Mouse (Mus musculus) kidney, postnatal 0 days (tissue): ENCODE results near the gene Mgat4e. TPM values are rescaled to one million over a fixed set of nuclear protein-coding genes. Genes with fewer than 3 reads are reported as not detected.

Experiments
- ATAC-seq: fragments of 200-750 bp; cut with Nextera tagmentation; replicated peaks from 2 replicates; pipeline ENCODE4 v1.8.0; 2017; ENCODE audit warnings: low read depth, moderate number of reproducible peaks, moderate TSS enrichment, moderate library complexity; ENCODE audit not compliant: low FRiP score
- DNase-seq: peaks from one replicate; pipeline ENCODE4 v3.0.0-alpha.2; 2016; ENCODE audit warnings: low spot score
- H3K27ac ChIP-seq: fragments of 300-500 bp; sonication (generic); 2 replicates; pipeline ENCODE4 v1.5.1; 2014; ENCODE audit warnings: mild to moderate bottlenecking
- H3K27me3 ChIP-seq: fragments of 300-500 bp; sonication (generic); 2 replicates; pipeline ENCODE4 v1.6.1; 2014; ENCODE audit warnings: low read length, mixed read lengths; ENCODE audit not compliant: insufficient read depth
- H3K36me3 ChIP-seq: fragments of 300-500 bp; sonication (generic); 2 replicates; pipeline ENCODE4 v1.6.1; 2014; ENCODE audit warnings: low read length, mixed read lengths; ENCODE audit not compliant: insufficient read depth
- H3K4me1 ChIP-seq: fragments of 300-500 bp; sonication (generic); replicated peaks from 2 replicates; pipeline ENCODE4 v1.6.1; 2014; ENCODE audit warnings: antibody characterized with exemption, low read length, mixed read lengths; ENCODE audit not compliant: insufficient read depth
- H3K4me2 ChIP-seq: fragments of 300-500 bp; sonication (generic); 2 replicates; pipeline ENCODE4 v1.6.1; 2014; ENCODE audit warnings: mild to moderate bottlenecking, low read length, moderate library complexity, mixed read lengths
- H3K4me3 ChIP-seq: fragments of 300-500 bp; sonication (generic); replicated peaks from 2 replicates; pipeline ENCODE4 v1.5.1; 2014; ENCODE audit warnings: low read depth, low read length
- H3K9ac ChIP-seq: fragments of 300-500 bp; sonication (generic); 2 replicates; pipeline ENCODE4 v1.6.1; 2014; ENCODE audit warnings: low read depth, low read length
- H3K9me3 ChIP-seq: fragments of 300-500 bp; sonication (generic); replicated peaks from 2 replicates; pipeline ENCODE4 v1.6.1; 2016; ENCODE audit warnings: low read length, inconsistent platforms, mixed read lengths
- CTCF ChIP-seq: IDR thresholded peaks from 2 replicates; pipeline ENCODE4 v1.5.1; 2016; ENCODE audit warnings: antibody characterized with exemption, low read depth, mild to moderate bottlenecking, moderate library complexity
- WGBS: fragments of 180-500 bp; shearing (Covaris S2); extraction: QIAGEN DNeasy Blood & Tissue Kit; methylation state at CpG from one replicate; pipeline ENCODE4 v1.1.7; 2014; 5-methylcytosine and 5-hydroxymethylcytosine counted together
- polyA plus RNA-seq: library from polyadenylated mRNA; unstranded; fragments of >200 nt; fragmentation: Nextera tagmentation; extraction: Ambion mirVana; gene quantifications from 2 replicates; pipeline ENCODE4 v1.2.1, GENCODE M21; 2015

Mgat4e gene
- polyA plus RNA-seq, 1 experiment from 2014 or later = not detected

- DNase-seq = peak; percentile 99
- H3K4me2 ChIP-seq = peak within 1 kb of the TSS; percentile 68
- H3K27ac ChIP-seq = peak within 1 kb of the TSS; percentile 92
- peak; percentile 68 for TF ChIP-seq CTCF
- H3K4me3 ChIP-seq = peak within 1 kb of the TSS; percentile 76
- no peaks in the 10 kb centered on the region for H3K9me3 ChIP-seq
- no peaks in the 10 kb centered on the region for H3K27me3 ChIP-seq
- peaks cover 10% of the 10 kb centered on the region for H3K4me1 ChIP-seq
- under 1% methylated on average over 58 of the region's 58 CpGs for WGBS
- ATAC-seq = peak; percentile 98
- peak within 1 kb of the TSS; percentile 72 for H3K9ac ChIP-seq
- H3K36me3 ChIP-seq = peaks cover 10% of the 10 kb centered on the region; the same call in 1 of the 2 replicates
Measured at GRCm38 (mm10) chr1:134494428-134495215, 54.9 kb downstream of the Mgat4e start, which contains the start of gene Rabif. Rabif (plus strand) TSS chr1:134494648.

GRCm38 (mm10) chr1:134493956-134494355 lies 55.5 kb downstream of the Mgat4e start:
- Histone ChIP-seq H3K9me3 (no peaks in the 10 kb centered on the region), H3K4me3 (peak overlapping the region; percentile 76), H3K4me1 (peaks cover 10% of the 10 kb centered on the region), H3K27ac (peak overlapping the region; percentile 92), H3K9ac (peak overlapping the region; percentile 72), H3K4me2 (peak overlapping the region; percentile 68), H3K27me3 (no peaks in the 10 kb centered on the region), H3K36me3 (peaks cover 17% of the 10 kb centered on the region; the same call in 1 of the 2 replicates)
- DNase-seq (peak; percentile 27), ATAC-seq (no peak)
- WGBS = 22% methylated on average over 5 of the region's 5 CpGs
- TF ChIP-seq CTCF = no peak

- H3K36me3 ChIP-seq = peaks cover 22% of the 10 kb centered on the region; the same call in 1 of the 2 replicates
- 66% methylated on average over 2 of the region's 2 CpGs for WGBS
- ATAC-seq (no peak), DNase-seq (no peak)
- H3K27ac ChIP-seq = no peak overlapping the region
- H3K9ac ChIP-seq = no peak overlapping the region
- TF ChIP-seq CTCF = peak; percentile 23; the same call in 1 of the 2 replicates
- H3K4me3 ChIP-seq = no peak overlapping the region
- H3K4me2 ChIP-seq = no peak overlapping the region
- H3K4me1 ChIP-seq = peaks cover 10% of the 10 kb centered on the region
- no peaks in the 10 kb centered on the region for H3K9me3 ChIP-seq
- H3K27me3 ChIP-seq = no peaks in the 10 kb centered on the region
Measured at GRCm38 (mm10) chr1:134493496-134493895, 56.0 kb downstream of the Mgat4e start.

- H3K4me2 ChIP-seq = no peak overlapping the region
- WGBS = 77% methylated on average over 7 of the region's 7 CpGs
- DNase-seq (no peak), ATAC-seq (no peak)
- peaks cover 26% of the 10 kb centered on the region; the same call in 1 of the 2 replicates for H3K36me3 ChIP-seq
- no peak for TF ChIP-seq CTCF
- no peaks in the 10 kb centered on the region for H3K9me3 ChIP-seq
- H3K27me3 ChIP-seq = no peaks in the 10 kb centered on the region
- H3K4me3 ChIP-seq = no peak overlapping the region
- no peak overlapping the region for H3K27ac ChIP-seq
- H3K4me1 ChIP-seq = peaks cover 10% of the 10 kb centered on the region
- no peak overlapping the region for H3K9ac ChIP-seq
Measured at GRCm38 (mm10) chr1:134492276-134492675, 57.2 kb downstream of the Mgat4e start.

Other genes starting within 250 kb of the Mgat4e start
- 2.0 and 2.3 TPM in 2 replicates for gene Ppfia4, start 216.8 kb downstream of the Mgat4e start, polyA plus RNA-seq
- 56.7 and 65.7 TPM in 2 replicates for gene Tmem183a, start 187.7 kb downstream of the Mgat4e start, polyA plus RNA-seq
- not detected in 2 replicates for gene 4933406M09Rik, start 163.7 kb downstream of the Mgat4e start, polyA plus RNA-seq
- gene Cyb5r1, start 144.1 kb downstream of the Mgat4e start, polyA plus RNA-seq = 16.1 and 22.7 TPM in 2 replicates
- gene Adipor1, start 134.3 kb downstream of the Mgat4e start, polyA plus RNA-seq = 94.4 and 95.6 TPM in 2 replicates
- 17.8 and 21.2 TPM in 2 replicates for gene Klhl12, start 94.2 kb downstream of the Mgat4e start, polyA plus RNA-seq
- gene Rabif, start 55.0 kb downstream of the Mgat4e start, polyA plus RNA-seq = 33.8 and 38.7 TPM in 2 replicates
- gene Kdm5b, start 10.5 kb upstream of the Mgat4e start, polyA plus RNA-seq = 40.2 and 42.4 TPM in 2 replicates
- 0.45 and 0.58 TPM in 2 replicates for gene Syt2, start 97.0 kb upstream of the Mgat4e start, polyA plus RNA-seq